ENCODE assay signal across 13 mouse cellular contexts in the genomic region with DNA sequence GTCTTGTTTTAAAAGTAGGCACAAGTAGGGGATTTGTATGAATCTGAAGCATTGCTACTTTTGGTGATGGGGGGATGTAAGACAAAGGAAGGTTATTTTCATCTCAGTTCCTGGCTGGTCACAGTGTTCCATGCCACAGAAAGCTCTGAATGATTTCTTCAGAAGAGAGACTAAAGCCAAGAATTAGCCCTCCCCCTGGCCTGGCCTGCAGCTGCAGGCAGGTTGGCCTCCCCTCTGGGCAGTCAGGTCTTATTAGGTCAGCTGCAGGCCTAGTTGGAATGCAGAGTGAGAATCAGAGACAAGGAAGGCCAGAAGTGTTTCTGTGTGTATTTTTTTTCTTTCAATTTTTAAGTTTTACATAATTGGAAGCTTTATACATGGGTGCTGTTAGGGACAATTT.
A peak's percentile ranks its signal among the peaks of the same experiment; 100 is the strongest.
DNase-seq lines count a peak whose midpoint lies in the region; ATAC-seq and TF ChIP-seq lines count a peak whose summit lies in the region.
"Had no signal": no experiment of that assay in that cellular context is flagged by ENCODE, and none has a peak within 500 bp of the region (broad histone marks: within the 10 kb centered on the region; RNA-seq: fewer than 3 reads in every experiment).

No protein-coding gene starts in this region.

- TF ChIP-seq POLR2A in kidney, adult 2 months (IDR thresholded peaks at IDR 0.05; ENCODE audit: low read depth, low read length): no peak

- DNase-seq in adrenal gland, adult 2 months: peak; percentile 10
- no peak for DNase-seq in adrenal gland, adult 8-10 months
- peak; percentile 21 for DNase-seq in kidney, adult 2 months
- DNase-seq in midbrain, embryonic 10.5 days (ENCODE audit: low spot score): no peak
- DNase-seq in retina, embryonic 14.5 days (ENCODE audit: low spot score): peak; percentile 51
- DNase-seq in heart, adult 9 months (ENCODE audit: low spot score in 2 of 2): no peak
- DNase-seq: forebrain, postnatal 0 days; liver, embryonic 13.5 days; thymus, adult 2 months had no signal

- H3K4me2 ChIP-seq in kidney, embryonic 16.5 days (replicated peaks; ENCODE audit: low read depth, low read length): no peak overlapping the region
- H3K4me2 ChIP-seq in midbrain, embryonic 16.5 days (ENCODE audit: low read length): no peak overlapping the region
- H3K4me2 ChIP-seq: embryonic facial prominence, embryonic 12.5 days; liver, embryonic 13.5 days had no signal

- H3K9me3 ChIP-seq in kidney, embryonic 16.5 days (ENCODE audit: low read length): no peaks in the 10 kb centered on the region
- no peaks in the 10 kb centered on the region for H3K9me3 ChIP-seq in midbrain, embryonic 10.5 days (replicated peaks)
- no peaks in the 10 kb centered on the region for H3K9me3 ChIP-seq in midbrain, embryonic 16.5 days (replicated peaks; ENCODE audit: control insufficient read depth, low read length, poor library complexity, severe bottlenecking)
- H3K9me3 ChIP-seq: embryonic facial prominence, embryonic 12.5 days; liver, embryonic 13.5 days had no signal

- H3K4me1 ChIP-seq in kidney, adult 2 months (ENCODE audit: control insufficient read depth, insufficient read depth, low read length): no peaks in the 10 kb centered on the region; the same call in 1 of the 2 replicates
- 0 out of 2 replicates have a peak, but pooled peaks cover 4% of the 10 kb centered on the region for H3K4me1 ChIP-seq in kidney, embryonic 16.5 days (ENCODE audit: insufficient read depth, low read length)
- peaks cover 16% of the 10 kb centered on the region for H3K4me1 ChIP-seq in midbrain, embryonic 10.5 days
- no peaks in the 10 kb centered on the region for H3K4me1 ChIP-seq in midbrain, embryonic 16.5 days (ENCODE audit: control insufficient read depth, insufficient read depth, low read length)
- H3K4me1 ChIP-seq: liver, embryonic 13.5 days had no signal

- TF ChIP-seq CTCF in kidney, adult 2 months (conservative IDR thresholded peaks at IDR 0.05; ENCODE audit: insufficient read depth, insufficient read length, low read depth, low read length): no peak

- H3K9ac ChIP-seq in kidney, embryonic 16.5 days (replicated peaks; ENCODE audit: low read length): no peak overlapping the region
- H3K9ac ChIP-seq in midbrain, embryonic 16.5 days (ENCODE audit: low read depth, low read length): no peak overlapping the region
- H3K9ac ChIP-seq: embryonic facial prominence, embryonic 12.5 days; forebrain, postnatal 0 days; liver, embryonic 13.5 days had no signal

- H3K27me3 ChIP-seq in kidney, adult 2 months (replicated peaks; ENCODE audit: control insufficient read depth, insufficient read depth, low read length): no peaks in the 10 kb centered on the region
- no peaks in the 10 kb centered on the region for H3K27me3 ChIP-seq in kidney, embryonic 16.5 days (ENCODE audit: insufficient read depth, low read length)
- no peaks in the 10 kb centered on the region for H3K27me3 ChIP-seq in midbrain, embryonic 10.5 days (ENCODE audit: low read depth, poor library complexity, severe bottlenecking)
- H3K27me3 ChIP-seq in midbrain, embryonic 16.5 days (ENCODE audit: control insufficient read depth, insufficient read depth, low read depth, low read length): no peaks in the 10 kb centered on the region
- H3K27me3 ChIP-seq: embryonic facial prominence, embryonic 12.5 days; liver, embryonic 13.5 days had no signal

- 0 out of 2 replicates have a peak overlapping the region, but pooled peaks have one; percentile 28 for H3K27ac ChIP-seq in kidney, adult 2 months (ENCODE audit: insufficient read depth, low read depth, low read length)
- no peak overlapping the region; the same call in 1 of the 2 replicates for H3K27ac ChIP-seq in kidney, embryonic 16.5 days (ENCODE audit: low read length)
- 0 out of 2 replicates have a peak overlapping the region, but pooled peaks have one; percentile 9 for H3K27ac ChIP-seq in midbrain, embryonic 10.5 days (replicated peaks)
- no peak overlapping the region for H3K27ac ChIP-seq in midbrain, embryonic 16.5 days (ENCODE audit: low read length)
- H3K27ac ChIP-seq: embryonic facial prominence, embryonic 12.5 days; liver, embryonic 13.5 days had no signal

- no peak overlapping the region for H3K4me3 ChIP-seq in kidney, adult 2 months (ENCODE audit: insufficient read depth, low read depth, low read length)
- H3K4me3 ChIP-seq in kidney, embryonic 16.5 days (ENCODE audit: low read length): no peak overlapping the region
- H3K4me3 ChIP-seq in midbrain, embryonic 10.5 days: no peak overlapping the region
- H3K4me3 ChIP-seq in midbrain, embryonic 16.5 days (ENCODE audit: low read depth, low read length): no peak overlapping the region
- H3K4me3 ChIP-seq: embryonic facial prominence, embryonic 12.5 days; liver, embryonic 13.5 days had no signal

- no peaks in the 10 kb centered on the region for H3K36me3 ChIP-seq in kidney, adult 2 months (ENCODE audit: control insufficient read depth, insufficient read depth, low read length)
- no peaks in the 10 kb centered on the region for H3K36me3 ChIP-seq in kidney, embryonic 16.5 days (ENCODE audit: insufficient read depth, low read length)
- no peaks in the 10 kb centered on the region for H3K36me3 ChIP-seq in midbrain, embryonic 10.5 days
- no peaks in the 10 kb centered on the region for H3K36me3 ChIP-seq in midbrain, embryonic 16.5 days (ENCODE audit: control insufficient read depth, insufficient read depth, low read length)
- H3K36me3 ChIP-seq: embryonic facial prominence, embryonic 12.5 days; liver, embryonic 13.5 days had no signal

- no peak for ATAC-seq in kidney, embryonic 16.5 days (ENCODE audit: low FRiP score, low TSS enrichment)
- ATAC-seq in midbrain, embryonic 16.5 days: no peak
- ATAC-seq: forebrain, postnatal 0 days; intestine, postnatal 0 days had no signal

Comparison
In these comparisons a context has a peak if more than half of its experiments do, and no peak if none do; other contexts are left out.
1. DNase-seq: peak in adrenal gland, adult 2 months (single experiment), kidney, adult 2 months (single experiment) and retina, embryonic 14.5 days (single experiment); none in adrenal gland, adult 8-10 months (single experiment), midbrain, embryonic 10.5 days (single experiment) and heart, adult 9 months (0 of 2).
2. H3K27ac ChIP-seq: peak in kidney, adult 2 months (single experiment) and midbrain, embryonic 10.5 days (single experiment); none in kidney, embryonic 16.5 days (single experiment) and midbrain, embryonic 16.5 days (single experiment).